Mouse (Mus musculus) hindbrain, embryonic 14.5 days (tissue): ENCODE measurements around the gene Sult2b1. TPM values are rescaled to one million over a fixed set of nuclear protein-coding genes. Genes with fewer than 3 reads are reported as not detected.

Experiments
- ATAC-seq: fragments of 200-750 bp; cut with Nextera tagmentation; 2 replicates; pipeline ENCODE4 v1.8.0; 2017; ENCODE audit warnings: moderate number of reproducible peaks, mild to moderate bottlenecking, moderate TSS enrichment, moderate library complexity; ENCODE audit not compliant: low FRiP score
- DNase-seq: peaks from one replicate; pipeline ENCODE4 v3.0.0-alpha.2; 2015; ENCODE audit warnings: low spot score
- H3K27ac ChIP-seq: fragments of 300-500 bp; sonication (generic); 2 replicates; pipeline ENCODE4 v1.5.1; 2014; ENCODE audit warnings: mild to moderate bottlenecking, moderate library complexity
- H3K27me3 ChIP-seq: fragments of 300-500 bp; sonication (generic); 2 replicates; pipeline ENCODE4 v1.6.1; 2014; ENCODE audit warnings: mild to moderate bottlenecking, low read length, mixed read lengths; ENCODE audit not compliant: control insufficient read depth, insufficient read depth
- H3K36me3 ChIP-seq: fragments of 300-500 bp; sonication (generic); replicated peaks from 2 replicates; pipeline ENCODE4 v1.6.1; 2014; ENCODE audit not compliant: control insufficient read depth, insufficient read depth
- H3K4me1 ChIP-seq: fragments of 300-500 bp; sonication (generic); replicated peaks from 2 replicates; pipeline ENCODE4 v1.6.1; 2014; ENCODE audit warnings: antibody characterized with exemption, low read length, mixed read lengths; ENCODE audit not compliant: control insufficient read depth, insufficient read depth
- H3K4me2 ChIP-seq: fragments of 300-500 bp; sonication (generic); replicated peaks from 2 replicates; pipeline ENCODE4 v1.6.1; 2014; ENCODE audit warnings: mild to moderate bottlenecking, moderate library complexity
- H3K4me3 ChIP-seq: fragments of 300-500 bp; sonication (generic); replicated peaks from 2 replicates; pipeline ENCODE4 v1.5.1; 2014; ENCODE audit warnings: mild to moderate bottlenecking, low read length
- H3K9ac ChIP-seq: fragments of 300-500 bp; sonication (generic); 2 replicates; pipeline ENCODE4 v1.6.1; 2014
- H3K9me3 ChIP-seq: fragments of 300-500 bp; sonication (generic); 2 replicates; pipeline ENCODE4 v1.6.1; 2016; ENCODE audit warnings: low read length; ENCODE audit not compliant: control insufficient read depth
- WGBS: fragments of 180-500 bp; shearing (Covaris S2); extraction: QIAGEN DNeasy Blood & Tissue Kit; methylation state at CpG from one replicate; pipeline ENCODE4 v1.1.7; 2014; 5-methylcytosine and 5-hydroxymethylcytosine counted together
- polyA plus RNA-seq: library from polyadenylated mRNA; unstranded; fragments of >200 nt; fragmentation: Nextera tagmentation; extraction: Ambion mirVana; gene quantifications from 2 replicates; pipeline ENCODE4 v1.2.1, GENCODE M21; 2014

The Sult2b1 gene
- polyA plus RNA-seq, 1 experiment from 2014 or later, result 7.3 TPM

DNA sequence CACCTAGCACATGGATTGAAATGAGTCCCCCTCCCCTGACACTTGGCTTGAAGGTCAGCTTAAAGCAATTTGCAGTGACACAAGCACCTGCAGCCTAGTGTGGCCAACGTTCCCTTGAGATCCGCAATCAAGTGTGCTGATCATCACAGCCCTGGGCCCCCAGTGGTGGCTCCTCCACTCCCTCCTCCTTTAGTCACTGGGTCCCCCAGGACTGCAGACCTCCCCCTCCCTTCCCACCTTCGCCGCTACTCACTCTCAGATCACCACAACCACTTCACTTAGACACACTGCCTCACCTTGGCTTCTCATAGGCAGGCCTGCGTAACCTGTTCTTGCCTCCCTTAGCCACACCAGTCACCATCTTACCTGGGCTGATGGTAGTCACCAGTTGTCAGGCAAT is 21.5 kb upstream of the Sult2b1 start:
- Histone ChIP-seq H3K27ac (0 out of 2 replicates have a peak overlapping the region, but pooled peaks have one; percentile 26), H3K4me3 (no peak overlapping the region), H3K4me2 (no peak overlapping the region), H3K9me3 (no peaks in the 10 kb centered on the region), H3K9ac (no peak overlapping the region), H3K4me1 (0 out of 2 replicates have a peak, but pooled peaks cover 5% of the 10 kb centered on the region), H3K27me3 (no peaks in the 10 kb centered on the region), H3K36me3 (peaks cover 88% of the 10 kb centered on the region)
- DNase-seq (no peak), ATAC-seq (no peak)
- WGBS, result 68% methylated on average over 5 of the region's 5 CpGs

- Histone ChIP-seq H3K4me1 (peaks cover 9% of the 10 kb centered on the region), H3K9ac (no peak overlapping the region), H3K9me3 (no peaks in the 10 kb centered on the region), H3K27me3 (no peaks in the 10 kb centered on the region), H3K4me2 (no peak overlapping the region), H3K27ac (no peak overlapping the region), H3K4me3 (no peak overlapping the region), H3K36me3 (peaks cover 79% of the 10 kb centered on the region)
- DNase-seq (no peak), ATAC-seq (no peak)
- WGBS, result 89% methylated on average over 6 of the region's 6 CpGs
Observed at GRCm38 (mm10) chr7:45802551-45802950, 18.1 kb upstream of the Sult2b1 start.

DNA sequence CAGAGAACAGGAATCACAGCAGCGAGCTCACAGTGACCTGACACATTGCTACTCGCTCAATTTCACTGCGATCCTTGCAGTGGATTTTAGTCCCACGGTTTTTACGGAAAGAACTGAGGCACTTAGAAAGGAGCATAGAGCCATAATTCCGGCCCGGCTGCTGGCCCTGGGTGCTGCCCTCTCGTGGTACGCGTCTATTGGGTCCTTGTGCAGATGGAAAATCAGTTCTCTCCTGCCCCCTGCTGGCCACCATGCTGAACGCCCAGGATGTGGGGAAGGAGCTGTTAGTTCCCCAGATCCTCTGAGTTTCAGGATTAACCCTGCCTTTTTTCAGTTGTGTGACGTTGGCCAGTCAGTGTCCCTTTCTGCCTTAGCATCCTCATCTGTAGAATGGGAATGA is 16.9 kb upstream of the Sult2b1 start:
- WGBS, result 4% methylated on average over 12 of the region's 12 CpGs
- H3K27ac ChIP-seq, result no peak overlapping the region
- H3K4me1 ChIP-seq, result peaks cover 15% of the 10 kb centered on the region
- H3K27me3 ChIP-seq, result no peaks in the 10 kb centered on the region
- H3K9me3 ChIP-seq, result no peaks in the 10 kb centered on the region
- no peak overlapping the region for H3K9ac ChIP-seq
- H3K36me3 ChIP-seq, result peaks cover 79% of the 10 kb centered on the region
- H3K4me3 ChIP-seq, result no peak overlapping the region
- DNase-seq, result peak; percentile 94
- ATAC-seq, result peak; percentile 57; the same call in 1 of the 2 replicates
- no peak overlapping the region for H3K4me2 ChIP-seq

- Histone ChIP-seq H3K27ac (no peak overlapping the region), H3K9ac (no peak overlapping the region), H3K9me3 (no peaks in the 10 kb centered on the region), H3K4me3 (no peak overlapping the region), H3K4me2 (no peak overlapping the region), H3K4me1 (peaks cover 15% of the 10 kb centered on the region), H3K27me3 (no peaks in the 10 kb centered on the region), H3K36me3 (peaks cover 80% of the 10 kb centered on the region)
- no peak for ATAC-seq
- 24% methylated on average over 22 of the region's 25 CpGs for WGBS
- no peak for DNase-seq
Observed at GRCm38 (mm10) chr7:45800546-45801204, 16.2 kb upstream of the Sult2b1 start.

DNA sequence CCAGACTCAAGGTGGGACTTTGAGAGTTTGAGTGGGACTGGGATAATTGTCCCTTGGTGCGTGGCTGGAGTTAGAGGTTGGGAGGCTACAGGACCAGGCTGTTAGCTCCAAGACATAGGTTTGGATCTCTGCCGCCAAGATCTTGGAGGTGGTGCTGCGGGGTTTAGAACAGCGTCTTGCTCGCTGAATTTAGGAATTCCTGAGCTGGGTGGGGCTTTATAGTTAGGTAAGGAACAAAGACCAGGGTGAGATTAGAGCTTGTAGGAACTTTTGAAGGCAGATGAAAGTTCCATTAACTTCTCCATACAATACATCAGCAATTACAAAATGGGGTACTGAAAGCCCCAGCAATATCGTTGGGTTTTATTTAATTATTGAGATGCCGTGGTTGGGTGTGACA is 15.5 kb upstream of the Sult2b1 start:
- WGBS, result 45% methylated on average over 7 of the region's 7 CpGs
- peaks cover 87% of the 10 kb centered on the region for H3K36me3 ChIP-seq

GRCm38 (mm10) chr7:45798931-45799330 is 14.5 kb upstream of the Sult2b1 start:
- Histone ChIP-seq H3K4me3 (no peak overlapping the region), H3K27ac (no peak overlapping the region), H3K27me3 (peaks cover 14% of the 10 kb centered on the region; the same call in 1 of the 2 replicates), H3K4me2 (no peak overlapping the region), H3K4me1 (peaks cover 15% of the 10 kb centered on the region), H3K36me3 (peaks cover 90% of the 10 kb centered on the region), H3K9me3 (no peaks in the 10 kb centered on the region), H3K9ac (no peak overlapping the region)
- DNase-seq (no peak), ATAC-seq (no peak)
- 51% methylated on average over 7 of the region's 7 CpGs for WGBS

More for the DNA sequence above, 15.5 kb upstream of the Sult2b1 start:
- H3K4me3 ChIP-seq, result no peak overlapping the region
- 0 out of 2 replicates have a peak, but pooled peaks cover 6% of the 10 kb centered on the region for H3K27me3 ChIP-seq
- ATAC-seq, result no peak
- H3K9me3 ChIP-seq, result no peaks in the 10 kb centered on the region
- H3K4me1 ChIP-seq, result peaks cover 15% of the 10 kb centered on the region
- DNase-seq, result no peak
- no peak overlapping the region for H3K27ac ChIP-seq
- no peak overlapping the region for H3K9ac ChIP-seq
- H3K4me2 ChIP-seq, result no peak overlapping the region

DNA sequence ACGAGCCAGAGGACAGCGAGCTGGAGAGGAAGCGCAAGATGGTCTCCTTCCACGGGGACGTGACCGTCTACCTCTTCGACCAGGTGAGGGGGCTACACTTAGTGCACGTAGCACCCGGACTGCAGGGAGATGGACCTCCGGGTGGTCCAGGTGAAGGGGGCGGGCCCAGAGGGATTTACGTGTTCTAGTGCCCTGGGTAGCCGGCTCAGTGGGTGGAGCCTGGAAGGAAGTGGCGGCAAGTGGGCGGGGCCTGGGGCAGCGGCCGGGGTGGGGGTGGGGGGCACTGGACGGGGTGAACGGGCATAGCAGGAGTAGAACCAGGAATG is 14.0 kb upstream of the Sult2b1 start:
- peak overlapping the region; percentile 42; the same call in 1 of the 2 replicates for H3K9ac ChIP-seq
- no peaks in the 10 kb centered on the region for H3K9me3 ChIP-seq
- no peak overlapping the region for H3K27ac ChIP-seq
- peak overlapping the region; percentile 8 for H3K4me3 ChIP-seq
- 4% methylated on average over 19 of the region's 19 CpGs for WGBS
- ATAC-seq, result no peak
- peaks cover 15% of the 10 kb centered on the region; the same call in 1 of the 2 replicates for H3K27me3 ChIP-seq
- H3K4me2 ChIP-seq, result peak overlapping the region; percentile 45
- H3K36me3 ChIP-seq, result peaks cover 90% of the 10 kb centered on the region
- H3K4me1 ChIP-seq, result peaks cover 15% of the 10 kb centered on the region
- no peak for DNase-seq

- H3K9ac ChIP-seq, result peak overlapping the region; percentile 42
- ATAC-seq, result no peak
- WGBS, result 2% methylated on average over 60 of the region's 60 CpGs
- H3K36me3 ChIP-seq, result peaks cover 90% of the 10 kb centered on the region
- H3K4me2 ChIP-seq, result peak overlapping the region; percentile 45
- no peak for DNase-seq
- peaks cover 15% of the 10 kb centered on the region for H3K4me1 ChIP-seq
- H3K27me3 ChIP-seq, result peaks cover 15% of the 10 kb centered on the region; the same call in 1 of the 2 replicates
- no peaks in the 10 kb centered on the region for H3K9me3 ChIP-seq
- H3K4me3 ChIP-seq, result peak overlapping the region; percentile 8
- H3K27ac ChIP-seq, result no peak overlapping the region
Observed at GRCm38 (mm10) chr7:45797661-45798510, 13.4 kb upstream of the Sult2b1 start.

DNA sequence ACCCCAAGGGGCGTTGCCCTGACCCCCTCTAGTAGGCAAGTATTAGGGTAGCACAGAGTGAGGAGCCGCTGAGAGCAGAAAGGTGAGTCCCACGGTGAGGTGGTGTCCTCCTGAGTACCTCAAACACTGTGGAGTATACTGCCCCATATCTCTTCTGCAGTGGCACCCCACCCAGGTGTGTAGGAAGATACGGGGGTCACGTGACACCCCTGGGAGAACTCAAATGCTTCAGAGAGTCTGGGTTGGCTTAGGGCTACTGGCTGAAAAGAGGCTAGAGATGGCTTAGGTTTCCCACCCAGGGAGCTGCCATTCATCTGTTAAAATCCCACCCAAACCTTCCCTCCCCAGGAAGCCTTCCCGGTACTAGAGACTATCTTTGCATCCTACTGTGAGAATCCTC is 12.5 kb upstream of the Sult2b1 start:
- ATAC-seq (no peak), DNase-seq (no peak)
- H3K9me3 ChIP-seq, result no peaks in the 10 kb centered on the region
- H3K27ac ChIP-seq, result no peak overlapping the region
- H3K36me3 ChIP-seq, result peaks cover 90% of the 10 kb centered on the region
- H3K9ac ChIP-seq, result peak overlapping the region; percentile 42
- 40% methylated on average over 6 of the region's 6 CpGs for WGBS
- H3K4me2 ChIP-seq, result peak overlapping the region; percentile 45; the same call in 1 of the 2 replicates
- peaks cover 15% of the 10 kb centered on the region; the same call in 1 of the 2 replicates for H3K27me3 ChIP-seq
- 0 out of 2 replicates have a peak overlapping the region, but pooled peaks have one; percentile 8 for H3K4me3 ChIP-seq
- H3K4me1 ChIP-seq, result peaks cover 15% of the 10 kb centered on the region
